Mouse (Mus musculus) spleen, adult 2 months (tissue): ENCODE measurements around the gene Cenpt. TPM values are rescaled to one million over a fixed set of nuclear protein-coding genes. Genes with fewer than 3 reads are reported as not detected.

Experiments
- DNase-seq, 2 experiments: peaks; one replicate each; pipeline versions ENCODE4 v3.0.0 to v3.0.0-alpha.2; 2012 to 2021; ENCODE audit warnings: low spot score in 2 of 2, low read depth in 1 of 2
- H3K27ac ChIP-seq: fragments of 200-500 bp; 2 replicates; pipeline ENCODE4 v1.5.1; 2012; ENCODE audit warnings: low read length, inconsistent platforms; ENCODE audit not compliant: insufficient read depth
- H3K27me3 ChIP-seq: fragments of 200-500 bp; 2 replicates; pipeline ENCODE4 v1.6.1; 2012; ENCODE audit warnings: mild to moderate bottlenecking, moderate library complexity, low read length, inconsistent platforms; ENCODE audit not compliant: control insufficient read depth, insufficient read depth
- H3K36me3 ChIP-seq: fragments of 200-500 bp; 2 replicates; pipeline ENCODE4 v1.6.1; 2012; ENCODE audit warnings: mild to moderate bottlenecking, low read length, inconsistent platforms; ENCODE audit not compliant: control insufficient read depth, insufficient read depth
- H3K4me1 ChIP-seq: fragments of 200-500 bp; 2 replicates; pipeline ENCODE4 v1.6.1; 2011; ENCODE audit warnings: inconsistent platforms; ENCODE audit not compliant: control insufficient read depth, insufficient read depth, insufficient read length
- H3K4me3 ChIP-seq: fragments of 200-500 bp; 2 replicates; pipeline ENCODE4 v1.5.1; 2011; ENCODE audit warnings: mild to moderate bottlenecking, inconsistent platforms; ENCODE audit not compliant: insufficient read depth, insufficient read length; ENCODE audit errors: extremely low read depth
- CTCF ChIP-seq: fragments of 200-500 bp; IDR thresholded peaks from 2 replicates; pipeline ENCODE4 v1.5.1; 2011; ENCODE audit warnings: mild to moderate bottlenecking, inconsistent platforms; ENCODE audit not compliant: insufficient read depth, insufficient read length, insufficient replicate concordance; ENCODE audit errors: extremely low read depth
- POLR2A ChIP-seq: fragments of 200-500 bp; IDR thresholded peaks from 2 replicates; pipeline ENCODE4 v1.6.1; 2011; ENCODE audit warnings: low read depth, low read length, inconsistent platforms
- WGBS: fragments of 180-500 bp; shearing (Covaris S2); methylation state at CpG from one replicate; pipeline ENCODE4 v1.1.7; 2018; 5-methylcytosine and 5-hydroxymethylcytosine counted together
- polyA plus RNA-seq: library from polyadenylated mRNA; depleted of rRNA; stranded (reverse); fragments of >200 nt; gene quantifications from 2 replicates; pipeline ENCODE4 v1.2.3, GENCODE M21; 2012; rRNA removed

The Cenpt gene
- 14.2 and 16.4 TPM in 2 replicates for polyA plus RNA-seq

GRCm38 (mm10) chr8:105853178-105853577, at the start of gene Cenpt:
TSS of gene Cenpt (minus strand) at chr8:105853278.
- Histone ChIP-seq H3K36me3 (peaks cover 3% of the 10 kb centered on the region), H3K4me1 (peaks cover 9% of the 10 kb centered on the region; the same call in 1 of the 2 replicates), H3K4me3 (no peak within 1 kb of the TSS), H3K27ac (no peak within 1 kb of the TSS), H3K27me3 (no peaks in the 10 kb centered on the region)
- no peak for DNase-seq
- 92% methylated on average over 3 of the region's 3 CpGs for WGBS
- TF ChIP-seq POLR2A (no peak), CTCF (no peak)

GRCm38 (mm10) chr8:105900941-105901616, 48.0 kb upstream of the Cenpt start:
- 23% methylated on average over 16 of the region's 16 CpGs for WGBS
- DNase-seq, result peak in 1 of 2 experiments; percentile 28
- H3K27me3 ChIP-seq, result no peaks in the 10 kb centered on the region

GRCm38 (mm10) chr8:105900180-105900940, 47.3 kb upstream of the Cenpt start, which contains the start of gene Pskh1:
TSS of gene Pskh1 (plus strand) at chr8:105900441.
- H3K4me1 ChIP-seq, result no peaks in the 10 kb centered on the region
- TF ChIP-seq POLR2A, result peak; percentile 26; the same call in 1 of the 2 replicates
- TF ChIP-seq CTCF, result no peak
- peak within 1 kb of the TSS; percentile 91 for H3K4me3 ChIP-seq
- no peaks in the 10 kb centered on the region for H3K27me3 ChIP-seq
- peak; percentile 87 for DNase-seq
- peak within 1 kb of the TSS; percentile 84 for H3K27ac ChIP-seq
- H3K36me3 ChIP-seq, result no peaks in the 10 kb centered on the region
- WGBS, result under 1% methylated on average over 68 of the region's 68 CpGs

More at GRCm38 (mm10) chr8:105900941-105901616, 48.0 kb upstream of the Cenpt start:
- H3K36me3 ChIP-seq, result no peaks in the 10 kb centered on the region
- H3K4me3 ChIP-seq, result peak overlapping the region; percentile 91
- H3K27ac ChIP-seq, result peak overlapping the region; percentile 84
- TF ChIP-seq CTCF (no peak), POLR2A (no peak)
- no peaks in the 10 kb centered on the region for H3K4me1 ChIP-seq

- WGBS, result 89% methylated on average over 9 of the region's 9 CpGs
- H3K27me3 ChIP-seq, result no peaks in the 10 kb centered on the region
- H3K4me3 ChIP-seq, result no peak overlapping the region
- no peak overlapping the region for H3K27ac ChIP-seq
- TF ChIP-seq POLR2A (no peak), CTCF (no peak)
- peaks cover 6% of the 10 kb centered on the region for H3K36me3 ChIP-seq
- DNase-seq, result no peak
- no peaks in the 10 kb centered on the region for H3K4me1 ChIP-seq
These were observed 44.9 kb upstream of the Cenpt start for GRCm38 (mm10) chr8:105897801-105898480.

- peaks cover 40% of the 10 kb centered on the region for H3K36me3 ChIP-seq
- WGBS, result 71% methylated on average over 11 of the region's 11 CpGs
These were observed 40.3 kb upstream of the Cenpt start, which contains the start of gene Nrn1l for GRCm38 (mm10) chr8:105893339-105893738. TSS of gene Nrn1l (plus strand) at chr8:105893567.

GRCm38 (mm10) chr8:105892432-105892831, 39.4 kb upstream of the Cenpt start:
- peaks cover 48% of the 10 kb centered on the region for H3K36me3 ChIP-seq
- no peak overlapping the region for H3K4me3 ChIP-seq
- no peak for DNase-seq
- no peak for TF ChIP-seq POLR2A
- TF ChIP-seq CTCF, result no peak
- no peaks in the 10 kb centered on the region for H3K4me1 ChIP-seq
- no peak overlapping the region for H3K27ac ChIP-seq
- 91% methylated on average over 6 of the region's 6 CpGs for WGBS
- H3K27me3 ChIP-seq, result no peaks in the 10 kb centered on the region

More at GRCm38 (mm10) chr8:105893339-105893738, 40.3 kb upstream of the Cenpt start, which contains the start of gene Nrn1l:
- Histone ChIP-seq H3K4me1 (no peaks in the 10 kb centered on the region), H3K4me3 (no peak within 1 kb of the TSS), H3K27ac (no peak within 1 kb of the TSS), H3K27me3 (no peaks in the 10 kb centered on the region)
- no peak for DNase-seq
- TF ChIP-seq POLR2A (no peak), CTCF (no peak)
